Mouse (Mus musculus): ENCODE results near the gene Hacd3. TPM values are rescaled to one million over a fixed set of nuclear protein-coding genes. Genes with fewer than 3 reads are reported as not detected.

Gene Hacd3
- polyA plus RNA-seq, 1 experiment from 2014 or later = 194 TPM

GRCm38 (mm10) chr9:64939790-64940189, 81.7 kb downstream of the Hacd3 start:
- H3K9me3 ChIP-seq = no peaks in the 10 kb centered on the region
- 75% methylated on average over 2 of the region's 2 CpGs for WGBS
- no peaks in the 10 kb centered on the region for H3K4me1 ChIP-seq
- no peak overlapping the region for H3K27ac ChIP-seq (replicated peaks)
- ATAC-seq (replicated peaks) = no peak
- no peaks in the 10 kb centered on the region for H3K27me3 ChIP-seq
- no peak overlapping the region for H3K9ac ChIP-seq (replicated peaks)
- no peak overlapping the region for H3K4me2 ChIP-seq (replicated peaks)
- no peaks in the 10 kb centered on the region for H3K36me3 ChIP-seq
- H3K4me3 ChIP-seq = no peak overlapping the region

GRCm38 (mm10) chr9:64939281-64939680, 82.2 kb downstream of the Hacd3 start:
- Histone ChIP-seq H3K27me3 (no peaks in the 10 kb centered on the region), H3K4me1 (no peaks in the 10 kb centered on the region), H3K4me3 (no peak overlapping the region), H3K9me3 (no peaks in the 10 kb centered on the region), H3K36me3 (no peaks in the 10 kb centered on the region), H3K27ac (replicated peaks) (no peak overlapping the region), H3K4me2 (replicated peaks) (no peak overlapping the region), H3K9ac (replicated peaks) (no peak overlapping the region)
- no peak for ATAC-seq (replicated peaks)
- WGBS = 58% methylated on average over 4 of the region's 4 CpGs

GRCm38 (mm10) chr9:64938535-64938934, 83.0 kb downstream of the Hacd3 start:
- no peak for ATAC-seq (replicated peaks)
- no peak overlapping the region for H3K27ac ChIP-seq (replicated peaks)
- no peak overlapping the region for H3K4me2 ChIP-seq (replicated peaks)
- no peak overlapping the region for H3K9ac ChIP-seq (replicated peaks)
- H3K27me3 ChIP-seq = no peaks in the 10 kb centered on the region
- H3K9me3 ChIP-seq = no peaks in the 10 kb centered on the region
- no peak overlapping the region for H3K4me3 ChIP-seq
- WGBS = 85% methylated on average over 5 of the region's 5 CpGs
- H3K4me1 ChIP-seq = no peaks in the 10 kb centered on the region
- no peaks in the 10 kb centered on the region for H3K36me3 ChIP-seq

- ATAC-seq (replicated peaks) = no peak
- Histone ChIP-seq H3K4me2 (replicated peaks) (no peak overlapping the region), H3K9ac (replicated peaks) (no peak overlapping the region), H3K4me3 (no peak overlapping the region), H3K27me3 (no peaks in the 10 kb centered on the region), H3K27ac (replicated peaks) (no peak overlapping the region), H3K36me3 (no peaks in the 10 kb centered on the region), H3K9me3 (no peaks in the 10 kb centered on the region), H3K4me1 (no peaks in the 10 kb centered on the region)
- 57% methylated on average over 5 of the region's 5 CpGs for whole genome bisulfite sequencing
These were observed 84.0 kb downstream of the Hacd3 start for GRCm38 (mm10) chr9:64937491-64937890.

Small RNA genes within 50 kb of the gene (microRNA-seq; reads per million reads assigned to microRNA genes)
- not detected for gene Gm25640

Other genes with a start within 250 kb of the Hacd3 start
- 9.4 and 9.6 TPM in 2 replicates for gene Dennd4a, start 210.4 kb downstream of the Hacd3 start, polyA plus RNA-seq (2015; fragmentation: Nextera tagmentation; extraction: Ambion mirVana)
- 0.04 and 0.10 TPM in 2 replicates for gene Slc24a1, start 70.1 kb downstream of the Hacd3 start, polyA plus RNA-seq (2015; fragmentation: Nextera tagmentation; extraction: Ambion mirVana)
- gene Ints14, start 60.8 kb downstream of the Hacd3 start, polyA plus RNA-seq (2015; fragmentation: Nextera tagmentation; extraction: Ambion mirVana) = 45.0 and 45.6 TPM in 2 replicates
- gene Dpp8, start 10.7 kb upstream of the Hacd3 start, polyA plus RNA-seq (2015; fragmentation: Nextera tagmentation; extraction: Ambion mirVana) = 42.5 and 44.5 TPM in 2 replicates
- 13.0 and 14.6 TPM in 2 replicates for gene Igdcc4, start 79.8 kb upstream of the Hacd3 start, polyA plus RNA-seq (2015; fragmentation: Nextera tagmentation; extraction: Ambion mirVana)
- 9.6 and 9.8 TPM in 2 replicates for gene Igdcc3, start 119.5 kb upstream of the Hacd3 start, polyA plus RNA-seq (2015; fragmentation: Nextera tagmentation; extraction: Ambion mirVana)
- gene Parp16, start 173.7 kb upstream of the Hacd3 start, polyA plus RNA-seq (2015; fragmentation: Nextera tagmentation; extraction: Ambion mirVana) = 4.9 and 5.1 TPM in 2 replicates
- 0.42 and 0.55 TPM in 2 replicates for gene Cilp, start 243.5 kb upstream of the Hacd3 start, polyA plus RNA-seq (2015; fragmentation: Nextera tagmentation; extraction: Ambion mirVana)

All from forebrain, embryonic 15.5 days (tissue).